Mouse (Mus musculus): ENCODE results near the gene Tmem102.

The Tmem102 gene

GRCm38 (mm10) chr11:69804972-69805909 is at the start of gene Tmem102:
Gene Tmem102, minus strand, starts transcription at chr11:69805624.
- no peak for DNase-seq (ENCODE audit: low read depth)

GRCm38 (mm10) chr11:69854680-69855079 is 49.3 kb upstream of the Tmem102 start:
- peak; percentile 42 for DNase-seq (ENCODE audit: low read depth)

GRCm38 (mm10) chr11:69853994-69854393 is 48.6 kb upstream of the Tmem102 start:
- peak; percentile 43 for DNase-seq (ENCODE audit: low read depth)

GRCm38 (mm10) chr11:69850754-69851153 is 45.3 kb upstream of the Tmem102 start:
- DNase-seq (ENCODE audit: low read depth) = peak; percentile 51

- no peak for DNase-seq (ENCODE audit: low read depth)
Observed at GRCm38 (mm10) chr11:69849884-69850283, 44.5 kb upstream of the Tmem102 start.

GRCm38 (mm10) chr11:69849128-69849527 is 43.7 kb upstream of the Tmem102 start:
- no peak for DNase-seq (ENCODE audit: low read depth)

- no peak for DNase-seq (ENCODE audit: low read depth)
Observed at GRCm38 (mm10) chr11:69848021-69848420, 42.6 kb upstream of the Tmem102 start.

- no peak for DNase-seq (ENCODE audit: low read depth)
Observed at GRCm38 (mm10) chr11:69846738-69847688, 41.6 kb upstream of the Tmem102 start.

- peak; percentile 88 for DNase-seq (ENCODE audit: low read depth)
Observed at GRCm38 (mm10) chr11:69846198-69846680, 40.8 kb upstream of the Tmem102 start, which contains the start of gene Plscr3. Gene Plscr3, plus strand, starts transcription at chr11:69846376.

- DNase-seq (ENCODE audit: low read depth) = no peak
Observed at GRCm38 (mm10) chr11:69838714-69839104, 33.3 kb upstream of the Tmem102 start.

- DNase-seq (ENCODE audit: low read depth) = peak; percentile 95
Observed at GRCm38 (mm10) chr11:69837952-69838713, 32.7 kb upstream of the Tmem102 start, which contains the start of gene Tmem256. Gene Tmem256, plus strand, starts transcription at chr11:69838514.

- DNase-seq (ENCODE audit: low read depth) = no peak
Observed at GRCm38 (mm10) chr11:69837604-69837951, 32.2 kb upstream of the Tmem102 start, which contains the start of gene Nlgn2. Gene Nlgn2, minus strand, starts transcription at chr11:69837784.

- peak; percentile 42 for DNase-seq (ENCODE audit: low read depth)
Observed at GRCm38 (mm10) chr11:69836703-69837576, 31.5 kb upstream of the Tmem102 start.

GRCm38 (mm10) chr11:69835966-69836335 is 30.5 kb upstream of the Tmem102 start:
- no peak for DNase-seq (ENCODE audit: low read depth)

GRCm38 (mm10) chr11:69835326-69835965 is 30.0 kb upstream of the Tmem102 start:
- no peak for DNase-seq (ENCODE audit: low read depth)

- peak; percentile 75 for DNase-seq (ENCODE audit: low read depth)
Observed at GRCm38 (mm10) chr11:69834001-69834549, 28.7 kb upstream of the Tmem102 start.

- no peak for DNase-seq (ENCODE audit: low read depth)
Observed at GRCm38 (mm10) chr11:69833554-69833953, 28.1 kb upstream of the Tmem102 start.

- no peak for DNase-seq (ENCODE audit: low read depth)
Observed at GRCm38 (mm10) chr11:69828832-69829231, 23.4 kb upstream of the Tmem102 start.

GRCm38 (mm10) chr11:69823456-69823855 is 18.0 kb upstream of the Tmem102 start:
- DNase-seq (ENCODE audit: low read depth) = no peak

GRCm38 (mm10) chr11:69822080-69822479 is 16.7 kb upstream of the Tmem102 start, which contains the start of gene Spem1:
Gene Spem1, minus strand, starts transcription at chr11:69822180.
- no peak for DNase-seq (ENCODE audit: low read depth)
